Mouse (Mus musculus) midbrain, embryonic 10.5 days (tissue): Measurements from ENCODE around the gene Mapk14. TPM values are rescaled to one million over a fixed set of nuclear protein-coding genes. Genes with fewer than 3 reads are reported as not detected.

Experiments
- DNase-seq: peaks from one replicate; pipeline ENCODE4 v3.0.0-alpha.2; 2017; ENCODE audit warnings: low spot score
- H3K27ac ChIP-seq: fragments of 300-500 bp; sonication (generic); replicated peaks from 2 replicates; pipeline ENCODE4 v1.5.1; 2016; ENCODE audit warnings: mild to moderate bottlenecking
- H3K27me3 ChIP-seq: fragments of 300-500 bp; sonication (generic); 2 replicates; pipeline ENCODE4 v1.6.1; 2016; ENCODE audit warnings: low read depth, mild to moderate bottlenecking; ENCODE audit not compliant: poor library complexity, severe bottlenecking
- H3K36me3 ChIP-seq: fragments of 300-500 bp; sonication (generic); 2 replicates; pipeline ENCODE4 v1.6.1; 2016; ENCODE audit warnings: mild to moderate bottlenecking, moderate library complexity
- H3K4me1 ChIP-seq: fragments of 300-500 bp; sonication (generic); 2 replicates; pipeline ENCODE4 v1.6.1; 2016
- H3K4me3 ChIP-seq: fragments of 300-500 bp; sonication (generic); 2 replicates; pipeline ENCODE4 v1.5.1; 2016; ENCODE audit warnings: mild to moderate bottlenecking, moderate library complexity
- H3K9me3 ChIP-seq: fragments of 300-500 bp; sonication (generic); replicated peaks from 2 replicates; pipeline ENCODE4 v1.6.1; 2016; ENCODE audit warnings: mild to moderate bottlenecking
- WGBS: fragments of 180-500 bp; shearing (Covaris S2); methylation state at CpG from one replicate; pipeline ENCODE4 v1.1.7; 2016; 5-methylcytosine and 5-hydroxymethylcytosine counted together
- polyA plus RNA-seq: library from polyadenylated mRNA; unstranded; fragments of >200 nt; fragmentation: Nextera tagmentation; extraction: Ambion mirVana; gene quantifications from 2 replicates; pipeline ENCODE4 v1.2.1, GENCODE M21; 2016

Gene Mapk14
- polyA plus RNA-seq, 1 experiment from 2014 or later = 40.7 TPM

- 90% methylated on average over 3 of the region's 3 CpGs for WGBS
- no peak for DNase-seq
- no peaks in the 10 kb centered on the region for H3K36me3 ChIP-seq
- H3K4me3 ChIP-seq = no peak overlapping the region
- no peak overlapping the region for H3K27ac ChIP-seq
- H3K4me1 ChIP-seq = 0 out of 2 replicates have a peak, but pooled peaks cover 7% of the 10 kb centered on the region
- no peaks in the 10 kb centered on the region for H3K27me3 ChIP-seq
- H3K9me3 ChIP-seq = no peaks in the 10 kb centered on the region
These were observed 88.6 kb downstream of the Mapk14 start for GRCm38 (mm10) chr17:28779735-28780134.

- no peak for DNase-seq
- H3K9me3 ChIP-seq = no peaks in the 10 kb centered on the region
- no peaks in the 10 kb centered on the region for H3K27me3 ChIP-seq
- no peak overlapping the region for H3K4me3 ChIP-seq
- 83% methylated on average over 3 of the region's 3 CpGs for WGBS
- H3K27ac ChIP-seq = no peak overlapping the region
- 0 out of 2 replicates have a peak, but pooled peaks cover 7% of the 10 kb centered on the region for H3K4me1 ChIP-seq
- H3K36me3 ChIP-seq = no peaks in the 10 kb centered on the region
These were observed 89.7 kb downstream of the Mapk14 start for GRCm38 (mm10) chr17:28780836-28781235.

- H3K4me3 ChIP-seq = no peak overlapping the region
- H3K27ac ChIP-seq = no peak overlapping the region; the same call in 1 of the 2 replicates
- no peak for DNase-seq
- H3K36me3 ChIP-seq = no peaks in the 10 kb centered on the region
- 0 out of 2 replicates have a peak, but pooled peaks cover 7% of the 10 kb centered on the region for H3K4me1 ChIP-seq
- H3K9me3 ChIP-seq = no peaks in the 10 kb centered on the region
- H3K27me3 ChIP-seq = no peaks in the 10 kb centered on the region
- WGBS = 55% methylated on average over 9 of the region's 9 CpGs
These were observed 90.3 kb downstream of the Mapk14 start for GRCm38 (mm10) chr17:28781290-28782045.

GRCm38 (mm10) chr17:28785036-28785435, 93.9 kb downstream of the Mapk14 start:
- Histone ChIP-seq H3K4me3 (no peak overlapping the region), H3K36me3 (no peaks in the 10 kb centered on the region), H3K9me3 (no peaks in the 10 kb centered on the region), H3K27ac (no peak overlapping the region), H3K4me1 (0 out of 2 replicates have a peak, but pooled peaks cover 7% of the 10 kb centered on the region), H3K27me3 (no peaks in the 10 kb centered on the region)
- no peak for DNase-seq
- WGBS = 92% methylated on average over 3 of the region's 3 CpGs

GRCm38 (mm10) chr17:28787507-28787906, 96.4 kb downstream of the Mapk14 start:
- WGBS = 96% methylated on average over 12 of the region's 12 CpGs
- Histone ChIP-seq H3K27me3 (no peaks in the 10 kb centered on the region), H3K36me3 (no peaks in the 10 kb centered on the region), H3K9me3 (no peaks in the 10 kb centered on the region), H3K4me3 (no peak overlapping the region), H3K27ac (no peak overlapping the region), H3K4me1 (0 out of 2 replicates have a peak, but pooled peaks cover 3% of the 10 kb centered on the region)
- no peak for DNase-seq

GRCm38 (mm10) chr17:28797031-28797430, 105.9 kb downstream of the Mapk14 start:
- WGBS = 94% methylated on average over 4 of the region's 4 CpGs
- no peak for DNase-seq

More at GRCm38 (mm10) chr17:28797031-28797430, 105.9 kb downstream of the Mapk14 start:
- no peaks in the 10 kb centered on the region for H3K27me3 ChIP-seq
- no peak overlapping the region for H3K27ac ChIP-seq
- H3K9me3 ChIP-seq = no peaks in the 10 kb centered on the region; the same call in 1 of the 2 replicates
- H3K4me1 ChIP-seq = peaks cover 20% of the 10 kb centered on the region
- H3K36me3 ChIP-seq = no peaks in the 10 kb centered on the region
- H3K4me3 ChIP-seq = no peak overlapping the region

Other genes starting within 250 kb of the Mapk14 start
- 28.9 and 31.9 TPM in 2 replicates for gene Fkbp5, start 173.8 kb upstream of the Mapk14 start, polyA plus RNA-seq
- not detected in 2 replicates for gene Armc12, start 160.5 kb upstream of the Mapk14 start, polyA plus RNA-seq
- gene Clpsl2, start 141.9 kb upstream of the Mapk14 start, polyA plus RNA-seq = not detected in 2 replicates
- gene Clps, start 130.6 kb upstream of the Mapk14 start, polyA plus RNA-seq = not detected in 2 replicates
- gene Lhfpl5, start 115.7 kb upstream of the Mapk14 start, polyA plus RNA-seq = 1.2 and 1.5 TPM in 2 replicates
- gene Srpk1, start 68.6 kb upstream of the Mapk14 start, polyA plus RNA-seq = 115 and 120 TPM in 2 replicates
- gene Slc26a8, start 1.1 kb upstream of the Mapk14 start, polyA plus RNA-seq = 0.46 and 0.56 TPM in 2 replicates
- gene AC170998.1, start 34.8 kb downstream of the Mapk14 start, polyA plus RNA-seq = 3.3 and 3.4 TPM in 2 replicates
- gene Mapk13, start 78.0 kb downstream of the Mapk14 start, polyA plus RNA-seq = 2.3 and 4.0 TPM in 2 replicates
- gene Brpf3, start 109.8 kb downstream of the Mapk14 start, polyA plus RNA-seq = 8.3 and 9.1 TPM in 2 replicates
- gene Pnpla1, start 167.1 kb downstream of the Mapk14 start, polyA plus RNA-seq = not detected in 2 replicates
- gene 4930539E08Rik, start 224.0 kb downstream of the Mapk14 start, polyA plus RNA-seq = 0.11 and 0.26 TPM in 2 replicates